8 mouse cellular contexts compared by ENCODE assay signal in the genomic region with DNA sequence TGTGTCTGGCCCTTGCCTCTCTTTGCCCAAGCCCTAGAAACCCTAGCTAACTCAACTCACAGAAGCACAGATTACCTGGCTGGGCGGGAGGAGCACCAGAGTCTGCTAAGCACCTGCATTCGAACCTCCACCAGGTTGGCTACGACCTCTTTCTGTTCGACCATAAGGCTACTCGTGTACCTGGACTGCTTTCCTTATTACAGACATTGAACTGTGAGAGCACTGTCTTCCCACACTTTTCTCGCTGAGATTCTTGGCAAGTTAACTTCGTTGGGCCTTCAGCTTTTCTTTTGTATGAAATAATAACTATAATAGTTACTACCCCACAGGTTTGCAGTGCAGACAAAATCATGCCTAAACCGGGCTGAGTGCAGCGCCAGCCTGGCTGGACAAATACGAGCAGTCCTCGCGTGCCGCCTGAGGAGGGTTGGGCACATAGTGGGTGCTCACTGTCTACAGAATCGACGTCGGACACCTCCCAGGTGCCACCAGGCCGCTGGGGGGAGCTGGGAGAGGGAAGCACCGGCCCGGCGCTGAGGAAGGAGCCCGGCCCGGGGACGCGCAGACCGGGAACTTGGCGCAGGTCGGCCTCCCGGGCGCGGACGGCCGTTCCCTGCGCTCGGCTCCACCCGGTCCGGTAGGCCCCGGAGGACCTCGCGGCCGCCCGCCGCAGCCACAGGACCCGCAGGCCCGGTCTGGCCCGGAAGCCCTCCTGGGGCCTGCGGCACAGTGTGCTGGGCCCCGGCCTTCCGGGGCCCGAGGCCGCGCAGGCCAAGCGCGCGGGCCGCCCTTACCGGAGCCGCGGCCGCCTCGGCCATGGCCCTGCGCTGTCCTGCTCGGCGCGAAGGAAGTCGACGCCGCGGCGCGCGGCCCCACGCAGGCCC. TPM values are rescaled to one million over a fixed set of nuclear protein-coding genes. Genes with fewer than 3 reads are reported as not detected.
DNase-seq lines count a peak whose midpoint lies in the region; ATAC-seq and TF ChIP-seq lines count a peak whose summit lies in the region.

No protein-coding gene starts in this region.

- H3K9me3 ChIP-seq in heart, embryonic 14.5 days (ENCODE audit: control insufficient read depth, low read length): no peaks in the 10 kb centered on the region
- H3K9me3 ChIP-seq in liver, embryonic 16.5 days (replicated peaks; ENCODE audit: control insufficient read depth, low read length): no peaks in the 10 kb centered on the region
- no peaks in the 10 kb centered on the region for H3K9me3 ChIP-seq in neural tube, embryonic 11.5 days (ENCODE audit: control insufficient read depth, low read length)
- H3K9me3 ChIP-seq in stomach, embryonic 15.5 days: no peaks in the 10 kb centered on the region

- H3K27ac ChIP-seq in heart, embryonic 14.5 days (replicated peaks in 1 of 2; ENCODE audit: control insufficient read depth in 1 of 2, insufficient read depth in 1 of 2, low read depth in 2 of 2, low read length in 2 of 2): peak overlapping the region; percentile 75 to 82
- peak overlapping the region; percentile 87 for H3K27ac ChIP-seq in liver, embryonic 16.5 days (ENCODE audit: low read length)
- peak overlapping the region; percentile 83 for H3K27ac ChIP-seq in neural tube, embryonic 11.5 days (ENCODE audit: low read depth, low read length)
- peak overlapping the region; percentile 92 for H3K27ac ChIP-seq in stomach, embryonic 15.5 days

- H3K4me2 ChIP-seq in heart, embryonic 14.5 days (ENCODE audit: low read length): peak overlapping the region; percentile 83
- peak overlapping the region; percentile 90 for H3K4me2 ChIP-seq in liver, embryonic 16.5 days (ENCODE audit: low read depth, low read length)
- H3K4me2 ChIP-seq in neural tube, embryonic 11.5 days (ENCODE audit: low read depth): peak overlapping the region; percentile 38
- H3K4me2 ChIP-seq in stomach, embryonic 15.5 days: peak overlapping the region; percentile 78

- 3% methylated on average over 56 of the region's 72 CpGs for WGBS in heart, embryonic 14.5 days
- WGBS in liver, embryonic 16.5 days (ENCODE audit: insufficient replicate concordance): 2% methylated on average over 72 of the region's 72 CpGs
- WGBS in neural tube, embryonic 11.5 days: 4% methylated on average over 48 of the region's 72 CpGs
- WGBS in stomach, embryonic 15.5 days: 3% methylated on average over 58 of the region's 72 CpGs

- peaks cover 32% of the 10 kb centered on the region for H3K36me3 ChIP-seq in heart, embryonic 14.5 days (ENCODE audit: control insufficient read depth, insufficient read depth, low read length)
- peaks cover 12% of the 10 kb centered on the region for H3K36me3 ChIP-seq in liver, embryonic 16.5 days (ENCODE audit: control insufficient read depth, insufficient read depth)
- peaks cover 16% of the 10 kb centered on the region for H3K36me3 ChIP-seq in neural tube, embryonic 11.5 days (ENCODE audit: control insufficient read depth, insufficient read depth, low read length)
- H3K36me3 ChIP-seq in stomach, embryonic 15.5 days: peaks cover 28% of the 10 kb centered on the region

- TF ChIP-seq CTCF in brain, embryonic 14.5 days (IDR thresholded peaks at IDR 0.05; ENCODE audit: borderline replicate concordance, extremely low read depth, insufficient read depth, insufficient read length): no peak

- peak; percentile 69 for DNase-seq in brain, embryonic 14.5 days (ENCODE audit: low read depth)
- peak; percentile 7 for DNase-seq in fibroblast of lung, adult 2 months (ENCODE audit: low read depth)
- peak; percentile 79 for DNase-seq in kidney, postnatal 10 days
- DNase-seq in neural tube, embryonic 11.5 days (ENCODE audit: low spot score): peak; percentile 65

- H3K4me3 ChIP-seq in heart, embryonic 14.5 days (ENCODE audit: control insufficient read depth in 1 of 2, insufficient read depth in 1 of 2, low read depth in 1 of 2, low read length in 2 of 2): peak overlapping the region; percentile 86 to 99
- peak overlapping the region; percentile 78 for H3K4me3 ChIP-seq in liver, embryonic 16.5 days (ENCODE audit: low read depth, low read length)
- peak overlapping the region; percentile 82 for H3K4me3 ChIP-seq in neural tube, embryonic 11.5 days (ENCODE audit: low read depth, low read length)
- H3K4me3 ChIP-seq in stomach, embryonic 15.5 days (replicated peaks): peak overlapping the region; percentile 77

- TF ChIP-seq POLR2A in brain, embryonic 14.5 days (IDR thresholded peaks at IDR 0.05; ENCODE audit: borderline replicate concordance, extremely low read depth, insufficient read depth, insufficient read length, poor library complexity, severe bottlenecking): 0 out of 2 replicates have a peak, but pooled peaks have one; percentile 17

- peaks cover 3 to 6% of the 10 kb centered on the region in 2 experiments for H3K4me1 ChIP-seq in heart, embryonic 14.5 days (ENCODE audit: control insufficient read depth in 2 of 2, insufficient read depth in 2 of 2, low read length in 2 of 2)
- H3K4me1 ChIP-seq in liver, embryonic 16.5 days (ENCODE audit: control insufficient read depth, low read depth, low read length): peaks cover 23% of the 10 kb centered on the region
- H3K4me1 ChIP-seq in neural tube, embryonic 11.5 days (ENCODE audit: control insufficient read depth, insufficient read depth, low read length): peaks cover 3% of the 10 kb centered on the region; the same call in 1 of the 2 replicates
- peaks cover 9% of the 10 kb centered on the region for H3K4me1 ChIP-seq in stomach, embryonic 15.5 days

- no peaks in the 10 kb centered on the region for H3K27me3 ChIP-seq in heart, embryonic 14.5 days (ENCODE audit: control insufficient read depth, insufficient read depth, low read length)
- H3K27me3 ChIP-seq in liver, embryonic 16.5 days (ENCODE audit: control insufficient read depth, insufficient read depth, low read depth, low read length): no peaks in the 10 kb centered on the region
- H3K27me3 ChIP-seq in neural tube, embryonic 11.5 days (ENCODE audit: control insufficient read depth, insufficient read depth, low read length): no peaks in the 10 kb centered on the region
- no peaks in the 10 kb centered on the region for H3K27me3 ChIP-seq in stomach, embryonic 15.5 days (replicated peaks)

- peak; percentile 42 for ATAC-seq in CD4-positive, CD25-positive, alpha-beta regulatory T cell, adult 4 months
- peak; percentile 86 for ATAC-seq in heart, embryonic 14.5 days (ENCODE audit: insufficient number of reproducible peaks, insufficient read depth, low FRiP score, low read depth)
- ATAC-seq in liver, embryonic 16.5 days (ENCODE audit: low read depth): peak; percentile 84
- peak; percentile 90 for ATAC-seq in neural tube, embryonic 11.5 days (ENCODE audit: insufficient read depth, low FRiP score, low TSS enrichment)
- peak; percentile 87 for ATAC-seq in stomach, embryonic 15.5 days (ENCODE audit: insufficient read depth, low FRiP score, low read depth)

- peak overlapping the region; percentile 96 for H3K9ac ChIP-seq in heart, embryonic 14.5 days (ENCODE audit: low read length)
- H3K9ac ChIP-seq in liver, embryonic 16.5 days (ENCODE audit: low read depth, low read length): peak overlapping the region; percentile 88
- peak overlapping the region; percentile 94 for H3K9ac ChIP-seq in neural tube, embryonic 11.5 days (ENCODE audit: low read length)
- peak overlapping the region; percentile 95 for H3K9ac ChIP-seq in stomach, embryonic 15.5 days

RNA-seq across cellular contexts. Expression of gene Zfp746, which starts 0.6 kb away (rescaled TPM):
- 10 to 100 TPM in 1 of 2 experiments, 1 to 10 TPM in 1; 5.0 to 10.1 TPM for polyA plus RNA-seq in CD4-positive, CD25-positive, alpha-beta regulatory T cell, adult 4 months (2017; shearing (Covaris generic))
- polyA plus RNA-seq in brain, embryonic 14.5 days (2012; rRNA removed): 38.8 and 40.9 TPM in 2 replicates
- polyA plus RNA-seq in heart, embryonic 14.5 days (2014; fragmentation: Nextera tagmentation; extraction: Ambion mirVana): 11.2 and 11.9 TPM in 2 replicates
- polyA plus RNA-seq in liver, embryonic 16.5 days (2015; fragmentation: Nextera tagmentation; extraction: Ambion mirVana): 2.1 and 2.4 TPM in 2 replicates
- 22.5 and 24.7 TPM in 2 replicates for polyA plus RNA-seq in neural tube, embryonic 11.5 days (2014; fragmentation: Nextera tagmentation; extraction: Ambion mirVana)
- 17.0 and 17.1 TPM in 2 replicates for polyA plus RNA-seq in stomach, embryonic 15.5 days (2015; fragmentation: Nextera tagmentation; extraction: Ambion mirVana)

RNA-seq across cellular contexts. Expression of gene Zfp777, which starts 37.1 kb away (rescaled TPM):
- 1 to 10 TPM; 3.1 to 5.3 TPM for polyA plus RNA-seq in CD4-positive, CD25-positive, alpha-beta regulatory T cell, adult 4 months (2017; shearing (Covaris generic))
- polyA plus RNA-seq in brain, embryonic 14.5 days (2012; rRNA removed): 13.7 and 24.4 TPM in 2 replicates
- polyA plus RNA-seq in heart, embryonic 14.5 days (2014; fragmentation: Nextera tagmentation; extraction: Ambion mirVana): 3.0 and 3.1 TPM in 2 replicates
- polyA plus RNA-seq in liver, embryonic 16.5 days (2015; fragmentation: Nextera tagmentation; extraction: Ambion mirVana): 1.5 and 1.6 TPM in 2 replicates
- 8.6 and 10.6 TPM in 2 replicates for polyA plus RNA-seq in neural tube, embryonic 11.5 days (2014; fragmentation: Nextera tagmentation; extraction: Ambion mirVana)
- polyA plus RNA-seq in stomach, embryonic 15.5 days (2015; fragmentation: Nextera tagmentation; extraction: Ambion mirVana): 6.8 and 7.7 TPM in 2 replicates

Comparison
In these comparisons a context has a peak if more than half of its experiments do, and no peak if none do; other contexts are left out.
1. Peak in every context shown above with its lines: DNase-seq, ATAC-seq, H3K4me3 ChIP-seq and H3K27ac ChIP-seq.
2. DNase-seq: peak in every context shown above with its lines; median percentile 79 in kidney, postnatal 10 days; 69 in brain, embryonic 14.5 days; 65 in neural tube, embryonic 11.5 days; 7 in fibroblast of lung, adult 2 months.
3. H3K4me2 ChIP-seq: peak in every context shown above with its lines; median percentile 90 in liver, embryonic 16.5 days; 83 in heart, embryonic 14.5 days; 78 in stomach, embryonic 15.5 days; 38 in neural tube, embryonic 11.5 days.